Mouse (Mus musculus) liver, embryonic 14.5 days (tissue): Measurements from ENCODE around the gene Bcl7c.
A peak's percentile ranks its signal among the peaks of the same experiment; 100 is the strongest.

Experiments
- CTCF ChIP-seq: IDR thresholded peaks from 2 replicates; pipeline ENCODE4 v1.5.1; 2016; ENCODE audit warnings: antibody characterized with exemption, low read depth, control low read depth
- EP300 ChIP-seq: IDR thresholded peaks from 2 replicates; pipeline ENCODE4 v1.6.1; 2016; ENCODE audit warnings: antibody characterized with exemption, low read depth

GRCm38 (mm10) chr7:127677077-127677476 lies 31.7 kb downstream of the Bcl7c start:
- TF ChIP-seq EP300 (no peak), CTCF (peak; percentile 97)
